Mouse (Mus musculus): ENCODE results near the gene Fam76a.

Gene Fam76a

GRCm38 (mm10) chr4:132883561-132884063, 38.7 kb downstream of the Fam76a start:
- DNase-seq: no peak

- no peak for DNase-seq
These were observed 47.8 kb downstream of the Fam76a start for GRCm38 (mm10) chr4:132874363-132875097.

DNA sequence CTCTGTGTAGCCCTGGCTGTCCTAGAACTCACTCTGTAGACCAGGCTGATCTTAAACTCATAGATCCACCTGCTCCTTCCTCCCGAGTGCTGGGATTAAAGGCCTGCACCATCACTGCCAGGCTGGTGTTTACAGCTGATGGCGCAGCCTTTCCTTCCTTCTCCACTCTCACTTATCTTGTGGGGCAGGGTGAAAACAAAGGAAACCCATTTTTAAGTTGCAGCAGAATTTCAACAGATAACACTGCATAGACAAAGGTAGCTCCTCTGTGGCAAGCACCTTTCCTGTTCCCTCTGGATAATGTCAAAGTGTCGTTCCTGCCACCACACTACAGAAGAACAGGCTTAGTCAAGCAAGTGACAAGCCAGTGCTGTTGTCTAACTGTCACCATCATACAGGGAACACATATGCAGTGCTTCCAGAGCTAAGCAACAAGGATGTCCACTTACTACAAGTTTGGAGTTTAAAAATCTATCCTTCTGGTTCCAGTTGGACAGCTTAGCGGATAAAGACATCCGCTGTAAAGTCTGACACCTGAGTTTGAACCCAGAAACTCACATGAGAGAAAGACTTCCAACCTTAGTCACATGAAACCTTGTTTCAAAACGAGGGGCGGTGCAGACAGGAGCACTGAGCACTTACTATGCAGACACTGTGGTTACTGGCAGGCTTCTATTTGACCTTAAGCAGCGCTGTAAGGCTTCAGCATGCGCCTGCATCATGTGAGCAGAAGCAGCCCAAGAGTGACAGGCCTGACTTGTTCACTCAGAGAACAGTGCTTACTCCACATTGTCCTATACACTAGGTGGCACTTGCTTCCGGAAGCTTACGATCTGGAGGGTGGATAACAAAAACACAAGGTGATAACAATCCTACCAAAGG, 48.6 kb downstream of the Fam76a start:
- no peak for DNase-seq

DNA sequence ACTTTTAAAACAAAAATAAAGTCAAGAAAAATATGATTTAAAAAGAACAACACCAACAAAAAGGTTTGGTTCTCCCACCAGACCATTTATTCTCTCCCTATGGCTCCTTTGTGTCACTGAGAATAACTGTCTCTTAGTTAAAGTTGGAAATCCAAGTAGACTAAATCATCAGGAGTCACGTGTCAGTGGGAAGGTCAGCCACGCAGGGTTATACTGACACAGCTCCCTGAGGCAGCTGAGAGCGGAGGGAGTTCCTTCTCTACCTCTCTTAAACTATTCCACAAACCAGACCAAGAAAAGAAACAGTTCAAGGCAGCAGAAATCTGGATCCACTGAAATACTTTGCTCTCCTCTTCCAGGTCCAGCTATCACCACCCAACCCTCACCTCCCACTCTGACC, 51.2 kb downstream of the Fam76a start:
- no peak for DNase-seq

DNA sequence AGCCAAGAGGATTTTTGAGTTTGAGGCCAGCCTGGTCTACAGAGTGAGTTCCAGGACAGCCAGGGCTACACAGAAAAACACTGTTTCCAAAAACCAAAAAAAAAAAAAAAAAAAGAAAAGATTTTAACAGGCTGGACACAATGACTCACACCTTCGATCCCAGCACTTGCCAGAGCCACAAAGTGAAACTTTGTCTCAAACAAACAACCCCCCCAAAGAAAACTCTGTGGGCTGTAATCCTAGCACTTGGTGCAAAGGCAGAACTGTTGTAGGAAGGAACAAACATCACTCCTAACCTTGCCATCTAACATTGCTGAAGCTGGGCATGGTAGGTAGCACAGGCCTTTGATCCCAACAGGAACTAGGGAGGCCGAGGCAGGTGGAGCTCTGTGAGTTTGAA, 57.5 kb downstream of the Fam76a start:
- no peak for DNase-seq

- DNase-seq: no peak
These were observed 59.3 kb downstream of the Fam76a start for GRCm38 (mm10) chr4:132863012-132863411.

DNA sequence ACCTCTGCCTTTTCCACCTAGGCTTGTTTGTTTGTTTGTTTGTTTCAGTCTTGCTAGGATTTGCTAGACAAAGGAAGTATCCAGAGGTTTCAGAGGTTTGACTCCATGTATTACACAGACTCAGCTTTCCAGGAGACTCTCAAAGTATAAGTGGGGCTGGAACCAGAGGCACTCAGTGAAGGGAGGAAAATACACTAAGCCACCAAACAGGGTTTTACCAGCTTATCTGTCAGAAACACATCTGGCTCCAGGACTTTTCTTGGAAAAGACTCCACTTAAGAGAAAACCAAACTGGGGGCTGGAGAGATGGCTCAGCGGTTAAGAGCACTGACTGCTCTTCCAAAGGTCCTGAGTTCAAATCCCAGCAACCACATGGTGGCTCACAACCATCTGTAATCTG, 61.5 kb downstream of the Fam76a start:
- no peak for DNase-seq
